Mouse (Mus musculus) cerebellum, postnatal 14 days (tissue): ENCODE results near the gene Ift80.
"Not testable (repeated sequence)": the region's sequence is repeated elsewhere in the genome, so short reads cannot be mapped to it uniquely, and the experiment has no call there.

ENCODE experiments used
- DNase-seq, 2 experiments: peaks; one replicate each; pipeline ENCODE4 v3.0.0; 2021; ENCODE audit warnings: mixed read lengths in 2 of 2

The Ift80 gene

GRCm38 (mm10) chr3:69004437-69005337, at the start of gene Ift80, which contains the start of gene Smc4:
Ift80 (minus strand) TSS chr3:69004570.
Smc4 (plus strand) TSS chr3:69004738.
- DNase-seq: peak; percentile 97

GRCm38 (mm10) chr3:69051894-69052293, 47.5 kb upstream of the Ift80 start:
- DNase-seq: no peak

- DNase-seq: no peak
Measured at GRCm38 (mm10) chr3:69049011-69049410, 44.6 kb upstream of the Ift80 start.

- DNase-seq: no peak
Measured at GRCm38 (mm10) chr3:69047684-69048083, 43.3 kb upstream of the Ift80 start.

- no peak for DNase-seq
Measured at GRCm38 (mm10) chr3:69046509-69046908, 42.1 kb upstream of the Ift80 start.

- DNase-seq: no peak
Measured at GRCm38 (mm10) chr3:69045750-69046149, 41.4 kb upstream of the Ift80 start.

- DNase-seq: no peak
Measured at GRCm38 (mm10) chr3:69045400-69045703, 41.0 kb upstream of the Ift80 start.

- DNase-seq: peak; percentile 90 to 94
Measured at GRCm38 (mm10) chr3:69044645-69045399, 40.5 kb upstream of the Ift80 start, which contains the start of gene Trim59. Trim59 (minus strand) TSS chr3:69044755.

- no peak for DNase-seq
Measured at GRCm38 (mm10) chr3:69044167-69044591, 39.8 kb upstream of the Ift80 start.

GRCm38 (mm10) chr3:69041298-69041697, 36.9 kb upstream of the Ift80 start:
- DNase-seq: no peak

GRCm38 (mm10) chr3:69040105-69040504, 35.7 kb upstream of the Ift80 start:
- DNase-seq: no peak

GRCm38 (mm10) chr3:69026133-69026783, 21.9 kb upstream of the Ift80 start:
- no peak for DNase-seq

- DNase-seq: no peak
Measured at GRCm38 (mm10) chr3:69020764-69021163, 16.4 kb upstream of the Ift80 start.

- no peak for DNase-seq
Measured at GRCm38 (mm10) chr3:69020285-69020684, 15.9 kb upstream of the Ift80 start.

- not testable (repeated sequence) for DNase-seq
Measured at GRCm38 (mm10) chr3:69018635-69019034, 14.3 kb upstream of the Ift80 start.

GRCm38 (mm10) chr3:69017181-69017580, 12.8 kb upstream of the Ift80 start:
- no peak for DNase-seq

GRCm38 (mm10) chr3:69008873-69009272, 4.5 kb upstream of the Ift80 start:
- no peak for DNase-seq

- no peak for DNase-seq
Measured at GRCm38 (mm10) chr3:69006246-69006760, 1.9 kb upstream of the Ift80 start.

- peak; percentile 44 to 61 for DNase-seq
Measured at GRCm38 (mm10) chr3:69005338-69006245, 1.2 kb upstream of the Ift80 start.

- DNase-seq: no peak
Measured at GRCm38 (mm10) chr3:69004055-69004436, 324 bp downstream of the Ift80 start.

- no peak for DNase-seq
Measured at GRCm38 (mm10) chr3:69002781-69003180, 1.6 kb downstream of the Ift80 start.

GRCm38 (mm10) chr3:68986550-68986949, 17.8 kb downstream of the Ift80 start:
- no peak for DNase-seq
